Mouse (Mus musculus) liver, postnatal 0 days (tissue): ENCODE measurements around the gene Cpt1c.

ENCODE experiments used
- CTCF ChIP-seq: sonication (generic); IDR thresholded peaks from 2 replicates; pipeline ENCODE4 v1.5.1; 2016; ENCODE audit warnings: antibody characterized with exemption, low read depth
- EP300 ChIP-seq: IDR thresholded peaks from 2 replicates; pipeline ENCODE4 v1.6.1; 2016; ENCODE audit warnings: antibody characterized with exemption, low read depth, mild to moderate bottlenecking

GRCm38 (mm10) chr7:44996672-44997071 is 22.0 kb upstream of the Cpt1c start:
- TF ChIP-seq EP300 = no peak
- TF ChIP-seq CTCF = no peak
